Mouse (Mus musculus): ENCODE measurements around the gene Lrrc10.

- TF ChIP-seq CTCF (conservative IDR thresholded peaks at IDR 0.05; ENCODE audit: insufficient read depth, insufficient read length, low read depth, low read length): no peak
- TF ChIP-seq POLR2A (IDR thresholded peaks at IDR 0.05; ENCODE audit: low read depth, low read length): no peak
Observed at GRCm38 (mm10) chr10:116998716-116999455, 46.3 kb upstream of the Lrrc10 start.
